Mouse (Mus musculus): Measurements from ENCODE around the gene Arhgap44.

Arhgap44 gene

GRCm38 (mm10) chr11:65135251-65135739 is 27.5 kb downstream of the Arhgap44 start:
- DNase-seq (ENCODE audit: low spot score): no peak

- DNase-seq (ENCODE audit: low spot score): no peak
Measured at GRCm38 (mm10) chr11:65133661-65134060, 29.1 kb downstream of the Arhgap44 start.

- no peak for DNase-seq (ENCODE audit: low spot score)
Measured at GRCm38 (mm10) chr11:65129110-65129509, 33.7 kb downstream of the Arhgap44 start.

- no peak for DNase-seq (ENCODE audit: low spot score)
Measured at GRCm38 (mm10) chr11:65128666-65129065, 34.1 kb downstream of the Arhgap44 start.

GRCm38 (mm10) chr11:65126566-65126965 is 36.2 kb downstream of the Arhgap44 start:
- no peak for DNase-seq (ENCODE audit: low spot score)

- DNase-seq (ENCODE audit: low spot score): no peak
Measured at GRCm38 (mm10) chr11:65124913-65125418, 37.8 kb downstream of the Arhgap44 start.

- no peak for DNase-seq (ENCODE audit: low spot score)
Measured at GRCm38 (mm10) chr11:65120276-65120675, 42.5 kb downstream of the Arhgap44 start.

- no peak for DNase-seq (ENCODE audit: low spot score)
Measured at GRCm38 (mm10) chr11:65115811-65116210, 47.0 kb downstream of the Arhgap44 start.

- DNase-seq (ENCODE audit: low spot score): no peak
Measured at GRCm38 (mm10) chr11:65112086-65112485, 50.7 kb downstream of the Arhgap44 start.

GRCm38 (mm10) chr11:65111651-65112050 is 51.1 kb downstream of the Arhgap44 start:
- no peak for DNase-seq (ENCODE audit: low spot score)

GRCm38 (mm10) chr11:65110058-65110457 is 52.7 kb downstream of the Arhgap44 start:
- no peak for DNase-seq (ENCODE audit: low spot score)

- DNase-seq (ENCODE audit: low spot score): no peak
Measured at GRCm38 (mm10) chr11:65107734-65108171, 55.0 kb downstream of the Arhgap44 start.

GRCm38 (mm10) chr11:65107151-65107550 is 55.6 kb downstream of the Arhgap44 start:
- no peak for DNase-seq (ENCODE audit: low spot score)

- DNase-seq (ENCODE audit: low spot score): no peak
Measured at GRCm38 (mm10) chr11:65104076-65104475, 58.7 kb downstream of the Arhgap44 start.

- DNase-seq (ENCODE audit: low spot score): no peak
Measured at GRCm38 (mm10) chr11:65101206-65101605, 61.6 kb downstream of the Arhgap44 start.

- DNase-seq (ENCODE audit: low spot score): no peak
Measured at GRCm38 (mm10) chr11:65100031-65100430, 62.7 kb downstream of the Arhgap44 start.

- no peak for DNase-seq (ENCODE audit: low spot score)
Measured at GRCm38 (mm10) chr11:65097526-65098070, 65.2 kb downstream of the Arhgap44 start.

GRCm38 (mm10) chr11:65096866-65097265 is 65.9 kb downstream of the Arhgap44 start:
- DNase-seq (ENCODE audit: low spot score): no peak

- DNase-seq (ENCODE audit: low spot score): no peak
Measured at GRCm38 (mm10) chr11:65092851-65093250, 69.9 kb downstream of the Arhgap44 start.

GRCm38 (mm10) chr11:65090386-65090785 is 72.4 kb downstream of the Arhgap44 start:
- no peak for DNase-seq (ENCODE audit: low spot score)

- no peak for DNase-seq (ENCODE audit: low spot score)
Measured at GRCm38 (mm10) chr11:65089982-65090381, 72.8 kb downstream of the Arhgap44 start.

- no peak for DNase-seq (ENCODE audit: low spot score)
Measured at GRCm38 (mm10) chr11:65089282-65089681, 73.5 kb downstream of the Arhgap44 start.

- peak; percentile 79 for DNase-seq (ENCODE audit: low spot score)
Measured at GRCm38 (mm10) chr11:65088451-65089222, 74.1 kb downstream of the Arhgap44 start.

All from yolk sac, embryonic 10.5 days (tissue).